Mouse (Mus musculus) MEL (cell line): ENCODE results near the gene Cacng5. TPM values are rescaled to one million over a fixed set of nuclear protein-coding genes. Genes with fewer than 3 reads are reported as not detected.

ENCODE experiments used
- DNase-seq: peaks from one replicate; pipeline ENCODE4 v3.0.0; 2011; ENCODE audit warnings: low read depth, low spot score
- H3K27ac ChIP-seq: 2 replicates; pipeline ENCODE4 v1.5.1; 2012; ENCODE audit warnings: low read depth, mild to moderate bottlenecking, control low read depth, low read length, moderate library complexity; ENCODE audit not compliant: control insufficient read depth
- H3K27me3 ChIP-seq, 2 experiments: fragments of 150-350 bp in 1 of 2; sonication (generic) in 1 of 2; 2 replicates each; pipeline ENCODE4 v1.6.1; 2012; ENCODE audit warnings: low read length in 2 of 2, mild to moderate bottlenecking in 2 of 2, improper control_type of control experiment in 1 of 2, moderate library complexity in 1 of 2; ENCODE audit not compliant: insufficient read depth in 2 of 2, control insufficient read depth in 1 of 2
- H3K36me3 ChIP-seq, 2 experiments: 2 replicates each; pipeline ENCODE4 v1.6.1; 2012 to 2014; ENCODE audit warnings: low read length in 2 of 2, improper control_type of control experiment in 1 of 2, inconsistent platforms in 1 of 2, mild to moderate bottlenecking in 1 of 2; ENCODE audit not compliant: insufficient read depth in 2 of 2, control insufficient read depth in 1 of 2
- H3K4me1 ChIP-seq, 2 experiments: fragments of 150-350 bp in 1 of 2; sonication (generic) in 1 of 2; 2 replicates each; pipeline ENCODE4 v1.6.1; 2012; ENCODE audit warnings: low read length in 2 of 2, improper control_type of control experiment in 1 of 2, mild to moderate bottlenecking in 1 of 2; ENCODE audit not compliant: insufficient read depth in 2 of 2, control insufficient read depth in 1 of 2
- H3K4me3 ChIP-seq, 2 experiments: fragments of 150-350 bp in 1 of 2; sonication (generic) in 1 of 2; 2 replicates each; pipeline ENCODE4 v1.5.1; 2012; ENCODE audit warnings: low read depth in 2 of 2, low read length in 2 of 2, mild to moderate bottlenecking in 2 of 2, moderate library complexity in 2 of 2, control low read depth in 1 of 2, improper control_type of control experiment in 1 of 2; ENCODE audit not compliant: control insufficient read depth in 1 of 2, insufficient read depth in 1 of 2
- H3K79me2 ChIP-seq: 2 replicates; pipeline ENCODE4 v1.6.1; 2012; ENCODE audit warnings: mild to moderate bottlenecking, low read length, moderate library complexity; ENCODE audit not compliant: control insufficient read depth, poor library complexity, insufficient read depth
- H3K9ac ChIP-seq: 2 replicates; pipeline ENCODE4 v1.6.1; 2012; ENCODE audit warnings: low read depth, mild to moderate bottlenecking, control low read depth, low read length, moderate library complexity; ENCODE audit not compliant: control insufficient read depth, poor library complexity, severe bottlenecking
- H3K9me3 ChIP-seq: fragments of 150-350 bp; sonication (generic); replicated peaks from 2 replicates; pipeline ENCODE4 v1.6.1; 2012; ENCODE audit warnings: mild to moderate bottlenecking, low read length, improper control_type of control experiment, moderate library complexity; ENCODE audit not compliant: insufficient read depth
- EP300 ChIP-seq, 2 experiments: IDR thresholded peaks; 2 replicates each; pipeline ENCODE4 v1.6.1; 2011; ENCODE audit warnings: improper control_type of control experiment in 2 of 2, low read length in 2 of 2, low read depth in 1 of 2, mild to moderate bottlenecking in 1 of 2
- GATA1 ChIP-seq: IDR thresholded peaks from 2 replicates; pipeline ENCODE4 v1.6.1; 2011; ENCODE audit warnings: low read depth, low read length, improper control_type of control experiment
- MEF2A ChIP-seq: IDR thresholded peaks from 2 replicates; pipeline ENCODE4 v1.6.1; 2014; ENCODE audit warnings: low read depth, mild to moderate bottlenecking, inconsistent platforms, low read length, improper control_type of control experiment; ENCODE audit not compliant: poor library complexity, insufficient replicate concordance, severe bottlenecking; ENCODE audit errors: extremely low read depth
- MXI1 ChIP-seq: IDR thresholded peaks from 2 replicates; pipeline ENCODE4 v1.6.1; 2011; ENCODE audit warnings: mild to moderate bottlenecking, low read depth, low read length, improper control_type of control experiment
- MYC ChIP-seq: IDR thresholded peaks from 2 replicates; pipeline ENCODE4 v1.6.1; 2011; ENCODE audit warnings: low read depth, mild to moderate bottlenecking, low read length, improper control_type of control experiment, moderate library complexity
- POLR2A ChIP-seq, 2 experiments: IDR thresholded peaks; 2 replicates each; pipeline ENCODE4 v1.6.1; 2011 to 2012; ENCODE audit warnings: low read length in 2 of 2, mild to moderate bottlenecking in 2 of 2, control low read depth in 1 of 2, improper control_type of control experiment in 1 of 2, low read depth in 1 of 2, moderate library complexity in 1 of 2; ENCODE audit not compliant: control insufficient read depth in 1 of 2, insufficient read depth in 1 of 2, poor library complexity in 1 of 2
- POLR2AphosphoS2 ChIP-seq: IDR thresholded peaks from 2 replicates; pipeline ENCODE4 v1.6.1; 2011; ENCODE audit warnings: low read length, improper control_type of control experiment
- RAD21 ChIP-seq: IDR thresholded peaks from 2 replicates; pipeline ENCODE4 v1.6.1; 2011; ENCODE audit warnings: mild to moderate bottlenecking, low read depth, low read length, improper control_type of control experiment
- RCOR1 ChIP-seq: IDR thresholded peaks from 2 replicates; pipeline ENCODE4 v1.6.1; 2012; ENCODE audit warnings: low read depth, mild to moderate bottlenecking, inconsistent platforms, low read length, improper control_type of control experiment
- SIN3A ChIP-seq: IDR thresholded peaks from 2 replicates; pipeline ENCODE4 v1.6.1; 2012; ENCODE audit warnings: low read length, improper control_type of control experiment, inconsistent platforms
- SMC3 ChIP-seq: IDR thresholded peaks from 2 replicates; pipeline ENCODE4 v1.6.1; 2011; ENCODE audit warnings: low read depth, low read length, improper control_type of control experiment
- TBP ChIP-seq: IDR thresholded peaks from 2 replicates; pipeline ENCODE4 v1.8.0; 2011; ENCODE audit warnings: low read depth, low read length, improper control_type of control experiment
- TCF12 ChIP-seq: IDR thresholded peaks from 2 replicates; pipeline ENCODE4 v1.6.1; 2014; ENCODE audit warnings: low read depth, mild to moderate bottlenecking, inconsistent platforms, low read length, improper control_type of control experiment, moderate library complexity
- UBTF ChIP-seq: IDR thresholded peaks from 2 replicates; pipeline ENCODE4 v1.6.1; 2012; ENCODE audit warnings: low read depth, mild to moderate bottlenecking, inconsistent platforms, low read length, improper control_type of control experiment, moderate library complexity, borderline replicate concordance; ENCODE audit not compliant: insufficient read depth
- USF1 ChIP-seq: IDR thresholded peaks from 2 replicates; pipeline ENCODE4 v1.6.1; 2014; ENCODE audit warnings: low read depth, mild to moderate bottlenecking, inconsistent platforms, low read length, improper control_type of control experiment, moderate library complexity
- ZKSCAN1 ChIP-seq: IDR thresholded peaks from 2 replicates; pipeline ENCODE4 v1.6.1; 2012; ENCODE audit warnings: low read depth, mild to moderate bottlenecking, inconsistent platforms, low read length, improper control_type of control experiment, moderate library complexity
- polyA plus RNA-seq, 2 experiments: library from polyadenylated mRNA; stranded (reverse) in 1 of 2; unstranded in 1 of 2; fragments of >175 nt in 1 of 2; fragments of >200 nt in 1 of 2; gene quantifications; 2 replicates each; pipeline versions ENCODE4 v1.2.1 to v1.2.4; 2012; ENCODE audit warnings: low replicate concordance in 2 of 2, low read depth in 1 of 2; ENCODE audit not compliant: insufficient read length in 2 of 2, insufficient read depth in 1 of 2, missing spikeins in 1 of 2
- total RNA-seq: library from RNA; depleted of rRNA; stranded (reverse); fragments of 300-350 nt; gene quantifications from 2 replicates; pipeline ENCODE4 v1.2.3, GENCODE M21; 2012

Gene Cacng5
- total and polyA plus RNA-seq, 3 experiments = not detected

DNA sequence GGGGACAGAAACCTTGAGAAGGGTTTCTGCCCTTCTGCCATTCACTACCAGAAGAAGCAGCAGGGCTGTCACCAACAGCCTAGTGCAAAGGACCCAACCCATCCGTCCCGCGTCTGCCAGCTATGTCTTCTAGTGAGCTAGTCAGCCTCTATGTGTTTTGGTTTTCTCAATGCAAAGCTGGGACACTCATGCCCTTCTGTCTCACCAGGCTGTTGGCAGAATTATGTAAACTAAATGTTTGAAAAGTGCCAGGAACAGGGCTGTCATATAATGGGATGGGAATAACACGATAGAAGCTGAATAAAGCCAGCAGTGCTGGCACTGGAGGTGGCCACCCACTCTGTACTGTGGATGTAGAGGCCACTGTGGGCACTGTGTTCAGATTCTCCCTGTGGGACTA lies 35.8 kb upstream of the Cacng5 start:
- no peaks in the 10 kb centered on the region; a peak in 1 of 4 replicates for H3K36me3 ChIP-seq
- no peaks in the 10 kb centered on the region for H3K79me2 ChIP-seq
- TF ChIP-seq ZKSCAN1 = no peak
- TF ChIP-seq MYC = no peak
- TF ChIP-seq SMC3 = no peak
- no peak for TF ChIP-seq POLR2AphosphoS2
- TF ChIP-seq MXI1 = no peak
- no peak for TF ChIP-seq EP300 (IDR thresholded peaks at IDR 0.05; ENCODE audit: low read depth in 1 of 2, low read length in 2 of 2)
- no peak for TF ChIP-seq UBTF
- TF ChIP-seq, all 39 proteins: peak for 0
- peaks cover 0 to 5% of the 10 kb centered on the region in 2 experiments; a peak in 1 of 4 replicates for H3K4me1 ChIP-seq
- H3K27ac ChIP-seq = no peak overlapping the region
- no peaks in the 10 kb centered on the region for H3K9me3 ChIP-seq
- no peak overlapping the region for H3K9ac ChIP-seq
- no peaks in the 10 kb centered on the region for H3K27me3 ChIP-seq
- no peak for DNase-seq
- no peak overlapping the region for H3K4me3 ChIP-seq

DNA sequence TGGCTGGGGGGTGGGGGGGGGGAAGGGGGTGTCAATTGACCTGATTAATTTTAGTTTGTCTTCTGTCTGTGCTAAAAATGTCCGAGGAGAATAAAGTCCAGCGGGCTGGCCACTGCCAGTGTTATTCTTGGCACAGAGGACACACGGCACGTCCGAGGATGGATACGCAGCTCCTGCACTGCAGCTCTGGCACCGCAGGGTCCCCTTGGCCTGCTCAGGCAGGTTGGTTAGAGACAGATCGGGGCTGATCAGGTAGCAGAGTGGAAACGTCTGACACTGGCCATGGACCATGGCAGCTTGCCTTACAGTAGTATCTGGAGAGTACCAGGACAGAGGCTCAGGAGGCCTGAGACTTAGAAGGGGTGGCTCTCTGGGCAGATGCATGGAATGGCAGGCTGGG lies 35.4 kb upstream of the Cacng5 start:
- DNase-seq = no peak
- no peak overlapping the region for H3K27ac ChIP-seq
- no peak overlapping the region for H3K9ac ChIP-seq
- H3K36me3 ChIP-seq = no peaks in the 10 kb centered on the region; a peak in 1 of 4 replicates
- no peak overlapping the region for H3K4me3 ChIP-seq
- no peaks in the 10 kb centered on the region for H3K27me3 ChIP-seq
- TF ChIP-seq GATA1 = no peak
- no peaks in the 10 kb centered on the region for H3K79me2 ChIP-seq
- H3K4me1 ChIP-seq = peaks cover 0 to 5% of the 10 kb centered on the region in 2 experiments; a peak in 1 of 4 replicates
- H3K9me3 ChIP-seq = no peaks in the 10 kb centered on the region

DNA sequence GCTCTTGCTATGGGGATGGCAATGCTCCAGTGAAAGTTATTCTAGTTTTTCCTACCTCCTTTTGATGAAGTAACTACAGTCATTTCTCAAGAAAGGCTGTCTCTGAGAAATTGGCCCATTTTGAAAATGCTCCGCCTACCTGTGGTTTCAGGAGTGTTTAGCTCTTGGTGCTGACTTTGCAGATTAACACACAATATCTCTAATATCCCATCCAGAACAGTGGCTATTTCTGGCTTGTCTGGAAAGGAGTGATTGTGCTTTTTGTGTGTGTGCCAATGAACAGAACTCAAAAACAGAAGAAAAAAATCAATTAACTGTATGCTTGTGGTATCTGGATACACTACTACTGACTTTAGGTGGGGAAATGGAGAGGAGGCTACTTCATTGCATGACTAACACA lies 33.1 kb upstream of the Cacng5 start:
- peak; percentile 31 for DNase-seq
- H3K9ac ChIP-seq = no peak overlapping the region
- H3K9me3 ChIP-seq = no peaks in the 10 kb centered on the region
- TF ChIP-seq TBP = no peak
- no peak for TF ChIP-seq POLR2A (IDR thresholded peaks at IDR 0.05; ENCODE audit: control insufficient read depth in 1 of 2, insufficient read depth in 1 of 2, low read depth in 1 of 2, low read length in 2 of 2, poor library complexity in 1 of 2)
- peak in 1 of 2 experiments; percentile 60; a peak in 2 of 4 replicates for TF ChIP-seq EP300 (IDR thresholded peaks at IDR 0.05; ENCODE audit: low read depth in 1 of 2, low read length in 2 of 2)
- peak; percentile 39; the same call in 1 of the 2 replicates for TF ChIP-seq TCF12
- no peak for TF ChIP-seq RCOR1
- TF ChIP-seq RAD21 = no peak
- TF ChIP-seq USF1 = no peak
- TF ChIP-seq MEF2A = peak; percentile 72; the same call in 1 of the 2 replicates
- TF ChIP-seq SIN3A = no peak
- H3K79me2 ChIP-seq = no peaks in the 10 kb centered on the region
- no peak overlapping the region for H3K27ac ChIP-seq
- H3K4me3 ChIP-seq = no peak overlapping the region
- no peaks in the 10 kb centered on the region for H3K4me1 ChIP-seq
- no peaks in the 10 kb centered on the region for H3K27me3 ChIP-seq
- no peaks in the 10 kb centered on the region; a peak in 1 of 4 replicates for H3K36me3 ChIP-seq
